Mouse (Mus musculus) c-Kit-negative CD71-positive TER-119-positive erythroid progenitor cells, embryonic 14.5 days (primary cell): ENCODE measurements around the gene Cygb.
"Not testable (repeated sequence)": the region's sequence is repeated elsewhere in the genome, so short reads cannot be mapped to it uniquely, and the experiment has no call there.

Experiments
- DNase-seq: peaks from one replicate; pipeline ENCODE4 v3.0.0-alpha.2; 2013; ENCODE audit warnings: low read depth, low spot score

Gene Cygb

DNA sequence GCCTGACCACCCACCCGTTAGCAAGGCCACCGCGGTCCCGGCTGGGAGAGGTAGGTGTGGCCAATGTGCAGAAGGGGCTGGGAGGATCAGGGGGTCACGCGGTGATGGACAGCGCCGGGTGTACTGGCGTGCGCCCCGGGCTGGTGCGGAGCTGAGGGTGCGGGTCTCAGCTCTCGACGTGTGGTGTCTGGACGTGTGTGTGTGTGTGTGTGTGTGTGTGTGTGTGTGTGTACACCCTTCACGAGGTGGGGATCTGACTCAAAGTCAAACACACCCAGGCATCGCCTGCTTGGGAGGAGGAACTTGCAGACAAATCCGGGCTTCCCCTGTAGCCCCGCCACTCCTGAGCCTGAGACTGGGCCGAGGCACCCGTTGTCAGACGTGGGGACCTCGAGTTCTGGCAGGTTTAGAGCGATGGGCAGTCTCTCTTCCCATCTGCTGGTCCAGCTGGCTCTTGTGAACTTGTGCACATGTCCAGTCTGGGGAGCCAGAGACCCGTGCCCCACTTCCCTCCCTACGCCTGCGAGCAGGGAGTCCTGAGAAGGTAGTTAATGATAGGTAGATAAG is at the start of gene Cygb:
Cygb (minus strand) TSS at position 59 of the 567 bp plus-strand sequence.
- DNase-seq: no peak

GRCm38 (mm10) chr11:116701377-116701841 is 47.3 kb upstream of the Cygb start:
- no peak for DNase-seq

- DNase-seq: no peak
Observed at GRCm38 (mm10) chr11:116697521-116697920, 43.4 kb upstream of the Cygb start.

DNA sequence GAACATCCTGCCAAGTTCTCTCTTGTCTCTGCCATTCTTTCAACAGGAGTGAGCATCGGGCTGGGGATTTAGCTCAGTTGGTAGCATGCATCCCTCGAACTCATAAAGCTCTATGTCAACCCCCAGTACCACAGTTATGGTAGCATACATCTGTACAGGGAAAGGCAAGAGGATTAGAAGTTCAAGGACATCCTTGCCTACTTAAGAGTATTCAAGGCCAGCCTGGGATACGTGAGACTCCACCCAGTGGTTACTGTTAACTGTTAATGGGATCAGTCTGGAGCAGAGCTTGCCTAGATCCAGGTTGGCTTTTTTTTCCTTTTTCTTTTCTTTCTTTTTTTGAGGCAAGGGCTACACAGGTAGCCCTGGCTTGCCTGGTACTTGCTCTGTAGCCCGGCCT is 42.3 kb upstream of the Cygb start:
- no peak for DNase-seq

DNA sequence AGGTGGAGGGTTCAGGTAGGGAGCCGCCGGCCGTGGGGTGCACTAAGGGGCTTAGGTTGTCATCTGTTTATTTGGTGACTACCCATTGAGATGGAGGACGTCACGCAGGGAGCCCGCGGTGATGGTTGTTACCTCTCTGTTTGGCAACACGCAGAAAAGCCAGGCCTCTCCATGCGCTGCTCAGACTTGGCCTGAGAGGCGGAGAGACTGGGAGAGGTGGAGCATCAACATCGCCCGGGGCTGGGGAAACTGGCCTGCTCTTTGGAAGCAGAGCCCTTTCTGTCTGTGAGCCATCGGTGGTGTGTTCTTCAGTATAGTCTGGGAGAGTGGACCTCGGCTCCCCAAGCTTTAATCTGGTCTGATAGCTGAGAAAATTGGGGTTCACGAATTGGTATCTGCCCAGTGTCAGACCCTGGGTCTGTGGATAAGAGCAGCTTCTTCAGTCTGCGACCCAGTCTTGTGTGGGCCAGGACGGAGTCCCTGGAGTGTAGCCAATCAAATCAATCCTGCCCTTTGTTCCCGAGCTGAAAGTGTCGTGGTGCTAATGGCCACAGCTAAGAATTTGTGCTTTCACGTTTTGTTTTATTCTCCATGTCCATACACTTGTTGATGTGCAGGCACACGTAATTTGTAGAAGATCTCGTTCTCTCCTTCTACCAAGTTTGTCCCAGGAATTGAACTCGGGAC is 41.2 kb upstream of the Cygb start:
- no peak for DNase-seq

DNA sequence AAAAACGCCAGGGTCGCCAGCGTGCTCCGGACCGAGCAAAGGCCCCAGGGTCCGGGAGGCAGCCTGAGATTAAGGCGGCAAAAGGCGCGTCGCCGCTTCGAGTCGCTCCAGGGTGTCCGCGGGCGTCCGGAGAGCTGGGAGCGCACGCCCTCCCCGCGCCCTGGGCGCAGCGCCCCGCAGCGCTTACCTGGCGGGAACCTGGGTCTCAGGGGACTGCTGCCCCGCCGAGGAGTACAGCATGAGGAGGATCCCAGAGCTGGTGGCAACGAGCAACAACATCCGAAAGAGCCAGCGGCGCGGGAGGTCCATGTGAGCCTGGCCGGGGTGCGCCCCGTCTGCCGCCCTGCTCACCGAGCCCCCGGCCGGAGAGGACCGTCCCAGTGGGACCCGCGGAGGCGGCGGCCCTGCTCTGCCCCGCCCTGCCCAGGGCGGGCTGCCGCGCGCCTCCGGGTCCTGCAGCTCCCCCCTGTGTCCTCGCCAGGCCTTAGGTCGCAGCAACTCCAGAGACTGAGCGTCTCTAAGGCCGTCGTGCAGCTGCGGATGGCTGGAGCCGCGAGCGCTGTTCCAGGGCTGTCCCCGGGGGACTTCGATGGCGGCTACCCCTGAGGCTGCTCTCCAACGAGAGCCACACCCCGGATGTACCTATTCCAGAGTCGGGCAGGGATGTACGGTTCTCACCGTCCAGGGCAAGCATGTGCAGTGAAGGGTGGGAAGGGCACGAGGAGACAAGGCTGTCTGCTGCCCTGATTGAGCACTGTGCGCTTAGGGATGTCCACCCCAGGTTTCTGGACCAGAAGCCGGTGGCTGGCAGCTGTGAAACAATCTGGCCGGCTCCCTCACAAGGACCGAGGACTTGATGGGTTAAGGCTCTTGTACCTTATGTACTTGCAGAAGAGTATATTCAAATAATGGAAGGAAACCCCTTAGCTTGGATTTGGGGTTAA is 40.4 kb upstream of the Cygb start:
- no peak for DNase-seq

DNA sequence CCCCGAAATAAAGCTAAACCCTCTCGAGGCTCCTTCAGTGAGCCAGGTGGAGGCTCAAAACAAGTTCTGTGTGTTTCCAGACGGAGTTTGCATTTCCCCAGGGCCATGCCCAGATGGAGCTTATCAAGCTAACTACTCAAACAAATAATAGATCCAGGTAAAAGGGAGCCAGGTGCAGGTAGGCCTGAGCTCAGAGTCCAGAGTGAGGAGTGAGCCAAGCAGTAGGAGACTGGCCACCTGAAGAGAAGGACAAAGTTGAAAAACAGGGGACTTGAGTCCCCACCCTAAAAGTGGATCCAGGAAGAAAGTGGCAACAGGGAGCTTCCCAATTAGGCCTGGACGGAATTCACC is 39.8 kb upstream of the Cygb start:
- no peak for DNase-seq

GRCm38 (mm10) chr11:116690701-116691575 is 36.8 kb upstream of the Cygb start:
- no peak for DNase-seq

GRCm38 (mm10) chr11:116689622-116690021 is 35.5 kb upstream of the Cygb start:
- DNase-seq: no peak

- DNase-seq: no peak
Observed at GRCm38 (mm10) chr11:116687897-116688296, 33.8 kb upstream of the Cygb start.

DNA sequence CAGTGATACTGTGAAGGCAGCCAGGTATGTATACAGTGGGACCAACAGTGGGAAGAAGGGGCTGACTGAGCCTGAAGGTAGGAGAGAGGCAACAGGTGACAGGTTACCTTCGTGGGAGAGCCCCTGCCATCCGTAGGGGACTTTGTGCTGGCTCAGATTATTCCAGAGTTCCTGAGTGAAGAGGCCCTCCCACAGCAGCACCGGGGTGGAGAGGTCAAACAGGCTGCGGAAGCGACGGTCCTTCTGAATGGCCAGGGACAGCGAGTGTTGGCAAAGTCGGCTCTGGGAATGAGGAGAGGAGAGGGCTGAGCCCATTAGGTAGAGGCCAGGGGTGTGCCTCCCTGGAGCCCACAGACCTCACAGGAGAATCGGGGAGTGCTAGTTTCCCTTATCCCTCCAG is 31.6 kb upstream of the Cygb start:
- DNase-seq: no peak

GRCm38 (mm10) chr11:116683777-116684176 is 29.7 kb upstream of the Cygb start:
- no peak for DNase-seq

GRCm38 (mm10) chr11:116682501-116683144 is 28.5 kb upstream of the Cygb start:
- no peak for DNase-seq

GRCm38 (mm10) chr11:116681147-116681546 is 27.0 kb upstream of the Cygb start:
- no peak for DNase-seq

DNA sequence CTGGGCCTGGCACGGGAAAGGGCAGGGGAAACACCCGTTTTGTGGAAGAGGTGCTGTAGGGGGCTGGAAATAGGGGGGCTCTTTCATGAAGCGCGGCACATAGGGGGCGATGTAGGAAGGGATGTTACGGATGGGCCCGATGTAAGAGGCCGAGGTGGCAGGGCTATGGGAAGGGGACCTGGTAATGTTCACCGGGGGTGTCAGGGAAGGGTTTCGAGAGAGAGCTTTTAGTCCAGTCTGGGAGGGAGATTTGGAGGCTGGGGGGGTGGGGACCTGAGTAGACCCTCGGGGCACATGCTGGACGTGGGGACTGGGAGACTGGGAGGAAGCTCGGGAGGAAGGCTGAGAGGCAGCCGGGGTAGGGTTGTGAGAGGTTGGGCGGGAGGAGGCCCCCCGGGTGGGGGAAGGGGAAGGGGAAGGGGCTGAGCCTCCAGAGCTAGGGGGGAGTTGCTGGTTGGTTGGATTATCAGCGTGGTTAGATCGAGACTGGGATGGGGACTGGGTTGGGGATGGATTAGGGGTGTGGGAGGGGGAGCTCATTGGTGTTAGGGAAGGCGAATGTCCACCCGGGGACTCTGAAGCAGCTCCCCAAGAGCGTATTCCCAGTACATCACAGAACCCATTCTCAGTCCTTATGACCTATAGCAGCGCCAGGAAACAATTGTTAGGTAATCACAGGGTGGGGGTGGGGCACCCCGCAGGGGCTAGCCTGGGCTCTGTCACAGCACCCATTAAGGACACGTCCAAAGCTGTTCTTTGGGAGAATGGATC is 26.4 kb upstream of the Cygb start:
- DNase-seq: no peak

- DNase-seq: no peak
Observed at GRCm38 (mm10) chr11:116679148-116679547, 25.0 kb upstream of the Cygb start.

GRCm38 (mm10) chr11:116677711-116678441 is 23.8 kb upstream of the Cygb start:
- DNase-seq: no peak

DNA sequence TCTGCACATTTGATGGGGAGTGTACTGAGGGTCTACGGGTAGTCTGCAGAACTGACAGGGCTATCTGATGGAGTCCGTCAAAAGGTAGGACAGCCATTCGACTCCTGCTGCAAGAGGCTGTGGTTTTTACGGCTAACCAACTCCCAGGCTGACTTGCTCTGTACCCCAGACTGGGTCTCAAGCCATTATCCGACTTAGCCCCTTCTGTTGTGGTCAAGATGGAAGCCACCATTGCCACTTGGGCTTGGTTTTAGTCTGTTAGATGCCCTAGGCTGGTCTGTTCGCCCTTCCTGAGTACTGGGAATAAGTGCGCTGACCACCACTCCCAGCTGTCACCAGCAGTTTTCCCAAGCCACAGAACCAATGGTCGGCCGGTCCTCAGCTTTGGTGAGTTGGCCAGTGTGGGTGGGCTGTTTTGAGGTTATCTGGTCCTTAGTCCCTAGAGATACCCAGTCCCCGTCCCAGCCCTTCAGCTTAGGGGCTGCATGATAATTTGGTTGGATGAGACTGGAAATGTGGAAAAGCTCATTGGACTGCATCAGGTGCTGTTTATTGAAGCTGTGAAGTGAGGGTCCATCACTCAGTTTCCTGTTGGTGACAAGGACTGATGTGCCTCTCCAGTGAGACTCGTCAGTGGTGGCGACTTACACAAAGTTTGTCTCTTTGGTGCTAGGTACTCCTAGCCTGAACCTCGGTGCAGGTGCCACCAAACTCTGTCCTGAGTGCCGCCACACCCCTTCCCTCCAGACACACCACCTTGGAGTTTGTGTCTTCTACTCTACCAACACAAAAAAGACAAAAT is 22.3 kb upstream of the Cygb start:
- no peak for DNase-seq

DNA sequence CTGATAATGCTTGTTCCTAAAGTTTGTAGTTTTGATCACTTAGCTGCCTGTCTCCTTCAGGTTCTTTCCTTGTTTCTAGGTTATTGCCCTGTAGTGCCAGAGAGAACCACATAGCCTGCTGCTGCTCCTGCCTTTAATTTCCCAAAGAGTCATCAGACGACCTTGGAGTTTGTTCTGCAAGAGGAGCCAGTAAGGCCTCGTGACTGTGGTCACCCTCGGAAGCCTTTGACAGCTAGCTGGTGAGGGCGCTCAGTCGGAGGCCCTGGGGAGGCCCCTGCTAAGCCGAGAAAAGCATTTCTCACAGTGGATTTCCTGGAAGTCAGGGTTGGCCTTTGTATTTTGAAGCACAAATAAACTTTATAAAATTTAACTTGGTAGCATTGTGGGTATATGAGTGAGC is 21.3 kb upstream of the Cygb start:
- DNase-seq: not testable (repeated sequence)
